Mouse (Mus musculus) gastrocnemius, adult 2 months (tissue): Measurements from ENCODE around the gene Fkbp1b. TPM values are rescaled to one million over a fixed set of nuclear protein-coding genes. Genes with fewer than 3 reads are reported as not detected.
"Not testable (repeated sequence)": the region's sequence is repeated elsewhere in the genome, so short reads cannot be mapped to it uniquely, and the experiment has no call there.

ENCODE experiments used
- DNase-seq: peaks from one replicate; pipeline ENCODE4 v3.0.0; 2022
- H3K27ac ChIP-seq: fragments of 200-600 bp; 2 replicates; pipeline ENCODE4 v1.8.1; 2022; ENCODE audit warnings: mild to moderate bottlenecking
- H3K4me3 ChIP-seq: fragments of 200-600 bp; 2 replicates; pipeline ENCODE4 v1.8.1; 2022; ENCODE audit warnings: mild to moderate bottlenecking, moderate library complexity
- CTCF ChIP-seq: fragments of 200-600 bp; IDR thresholded peaks from 2 replicates; pipeline ENCODE4 v1.8.1; 2022; ENCODE audit warnings: antibody characterized with exemption, mild to moderate bottlenecking, moderate library complexity
- intact Hi-C: fragments of 180-260 bp; cut with DNase I; formaldehyde crosslinking; loops from one replicate; pipeline ENCODE4 v1.15.1; 2025
- long read RNA-seq, 2 experiments: library from polyadenylated mRNA; stranded (forward); transcript quantifications; one replicate each; pipeline ENCODE4 v2.0.0; 2021
- total RNA-seq, 2 experiments: library from RNA; stranded (reverse); gene quantifications; 2 replicates each; pipeline ENCODE4 v1.2.3; 2021

The Fkbp1b gene
- total RNA-seq: under 1 TPM; 0.64 to 0.84 TPM
- long read RNA-seq, experiment 1: 0 reads
- long read RNA-seq, experiment 2: 0 reads

GRCm38 (mm10) chr12:4841392-4841887 lies at the start of gene Fkbp1b:
Fkbp1b (minus strand) TSS chr12:4841591.
- H3K4me3 ChIP-seq: peak within 1 kb of the TSS; percentile 95
- intact Hi-C loops: loop anchor here (1.0 to 5.0 kb wide), 2 partner anchors 24 to 76 kb away; partner anchors contain the start of genes Atad2b and Sf3b6
- peak within 1 kb of the TSS; percentile 65 for H3K27ac ChIP-seq
- DNase-seq: peak; percentile 65
- TF ChIP-seq CTCF: no peak

GRCm38 (mm10) chr12:4889891-4890290 lies 48.5 kb upstream of the Fkbp1b start:
- Histone ChIP-seq H3K27ac (peak overlapping the region; percentile 77), H3K4me3 (no peak overlapping the region)
- intact Hi-C loops: no loop called here
- TF ChIP-seq CTCF: no peak
- DNase-seq: no peak

GRCm38 (mm10) chr12:4889251-4889650 lies 47.9 kb upstream of the Fkbp1b start:
- DNase-seq: peak; percentile 38
- TF ChIP-seq CTCF: no peak
- no peak overlapping the region for H3K4me3 ChIP-seq
- H3K27ac ChIP-seq: peak overlapping the region; percentile 77
- intact Hi-C loops: no loop called here

- TF ChIP-seq CTCF: no peak
- intact Hi-C loops: no loop called here
- H3K4me3 ChIP-seq: no peak overlapping the region
- DNase-seq: no peak
- H3K27ac ChIP-seq: peak overlapping the region; percentile 77
These were observed 47.3 kb upstream of the Fkbp1b start for GRCm38 (mm10) chr12:4888739-4889138.

GRCm38 (mm10) chr12:4886581-4886980 lies 45.2 kb upstream of the Fkbp1b start:
- H3K4me3 ChIP-seq, DNase-seq, intact Hi-C loops, H3K27ac ChIP-seq: not testable (repeated sequence)

- no peak overlapping the region for H3K4me3 ChIP-seq
- intact Hi-C loops: no loop called here
- TF ChIP-seq CTCF: no peak
- no peak for DNase-seq
- H3K27ac ChIP-seq: no peak overlapping the region
These were observed 43.7 kb upstream of the Fkbp1b start for GRCm38 (mm10) chr12:4885062-4885461.

- intact Hi-C loops: no loop called here
- H3K27ac ChIP-seq: no peak overlapping the region
- no peak for DNase-seq
- no peak overlapping the region for H3K4me3 ChIP-seq
- TF ChIP-seq CTCF: no peak
These were observed 40.7 kb upstream of the Fkbp1b start for GRCm38 (mm10) chr12:4882086-4882485.

GRCm38 (mm10) chr12:4879048-4879447 lies 37.7 kb upstream of the Fkbp1b start:
- no peak overlapping the region for H3K4me3 ChIP-seq
- no peak overlapping the region for H3K27ac ChIP-seq
- peak; percentile 54 for TF ChIP-seq CTCF
- no peak for DNase-seq
- intact Hi-C loops: loop anchor here (5.0 kb wide), 1 partner anchor 38 kb away; the partner anchor contains the start of gene Atad2b

GRCm38 (mm10) chr12:4878296-4878783 lies 36.9 kb upstream of the Fkbp1b start:
- intact Hi-C loops: loop anchor here (5.0 kb wide), 1 partner anchor 39 kb away; the partner anchor contains the start of gene Atad2b
- no peak for DNase-seq

GRCm38 (mm10) chr12:4875623-4876022 lies 34.2 kb upstream of the Fkbp1b start:
- Histone ChIP-seq H3K4me3 (no peak overlapping the region), H3K27ac (no peak overlapping the region)
- no peak for DNase-seq
- no peak for TF ChIP-seq CTCF
- intact Hi-C loops: loop anchor here (5.0 kb wide), 1 partner anchor 42 kb away; the partner anchor contains the start of gene Atad2b

More at GRCm38 (mm10) chr12:4878296-4878783, 36.9 kb upstream of the Fkbp1b start:
- Histone ChIP-seq H3K27ac (no peak overlapping the region), H3K4me3 (no peak overlapping the region)
- no peak for TF ChIP-seq CTCF

GRCm38 (mm10) chr12:4874161-4874927 lies 33.0 kb upstream of the Fkbp1b start, which contains the start of gene Mfsd2b:
Mfsd2b (minus strand) TSS chr12:4874359.
- intact Hi-C loops: no loop called here
- DNase-seq: peak; percentile 80
- Histone ChIP-seq H3K4me3 (peak within 1 kb of the TSS; percentile 57), H3K27ac (no peak within 1 kb of the TSS)
- TF ChIP-seq CTCF: no peak

GRCm38 (mm10) chr12:4873531-4873930 lies 32.1 kb upstream of the Fkbp1b start:
- no peak overlapping the region for H3K27ac ChIP-seq
- no peak overlapping the region for H3K4me3 ChIP-seq
- intact Hi-C loops: no loop called here
- DNase-seq: no peak
- TF ChIP-seq CTCF: no peak

- no peak overlapping the region for H3K27ac ChIP-seq
- intact Hi-C loops: no loop called here
- no peak for DNase-seq
- TF ChIP-seq CTCF: no peak
- no peak overlapping the region for H3K4me3 ChIP-seq
These were observed 31.6 kb upstream of the Fkbp1b start for GRCm38 (mm10) chr12:4872983-4873477.
